Mouse (Mus musculus) brain, embryonic 18.5 days (tissue): Measurements from ENCODE around the gene Sh3yl1.

Experiments used
- DNase-seq: peaks from one replicate; pipeline ENCODE4 v3.0.0-alpha.2; 2012; ENCODE audit warnings: low read depth, low spot score

The Sh3yl1 gene

GRCm38 (mm10) chr12:30911261-30912047 lies at the start of gene Sh3yl1, which contains the start of gene Acp1:
Sh3yl1 (plus strand) TSS chr12:30911668.
Acp1 (minus strand) TSS chr12:30911589.
- DNase-seq, result peak; percentile 84

- no peak for DNase-seq
These were observed 47.1 kb upstream of the Sh3yl1 start for GRCm38 (mm10) chr12:30864347-30864746.

- no peak for DNase-seq
These were observed 45.7 kb upstream of the Sh3yl1 start for GRCm38 (mm10) chr12:30865781-30866180.

- no peak for DNase-seq
These were observed 32.0 kb upstream of the Sh3yl1 start for GRCm38 (mm10) chr12:30879447-30879846.

GRCm38 (mm10) chr12:30883592-30883985 lies 27.9 kb upstream of the Sh3yl1 start:
- no peak for DNase-seq

GRCm38 (mm10) chr12:30883986-30884621 lies 27.4 kb upstream of the Sh3yl1 start, which contains the start of gene Alkal2:
Alkal2 (plus strand) TSS chr12:30884322.
- DNase-seq, result no peak

GRCm38 (mm10) chr12:30884622-30885230 lies 26.7 kb upstream of the Sh3yl1 start:
- no peak for DNase-seq

- DNase-seq, result no peak
These were observed 25.6 kb upstream of the Sh3yl1 start for GRCm38 (mm10) chr12:30885891-30886290.

- no peak for DNase-seq
These were observed 23.5 kb upstream of the Sh3yl1 start for GRCm38 (mm10) chr12:30888003-30888402.

- DNase-seq, result peak; percentile 45
These were observed 21.4 kb upstream of the Sh3yl1 start for GRCm38 (mm10) chr12:30890067-30890466.

- DNase-seq, result no peak
These were observed 20.0 kb upstream of the Sh3yl1 start for GRCm38 (mm10) chr12:30891438-30891837.

GRCm38 (mm10) chr12:30897039-30897438 lies 14.4 kb upstream of the Sh3yl1 start:
- no peak for DNase-seq

- DNase-seq, result no peak
These were observed 2.8 kb upstream of the Sh3yl1 start for GRCm38 (mm10) chr12:30908658-30909057.

GRCm38 (mm10) chr12:30909881-30910280 lies 1.6 kb upstream of the Sh3yl1 start:
- no peak for DNase-seq

GRCm38 (mm10) chr12:30910860-30911259 lies 608 bp upstream of the Sh3yl1 start:
- DNase-seq, result no peak

- no peak for DNase-seq
These were observed 547 bp downstream of the Sh3yl1 start for GRCm38 (mm10) chr12:30912048-30912381.

GRCm38 (mm10) chr12:30912840-30913239 lies 1.4 kb downstream of the Sh3yl1 start:
- no peak for DNase-seq

GRCm38 (mm10) chr12:30922401-30922800 lies 10.9 kb downstream of the Sh3yl1 start:
- DNase-seq, result no peak

- DNase-seq, result no peak
These were observed 16.7 kb downstream of the Sh3yl1 start for GRCm38 (mm10) chr12:30928182-30928581.

GRCm38 (mm10) chr12:30933299-30933698 lies 21.8 kb downstream of the Sh3yl1 start:
- DNase-seq, result no peak

- DNase-seq, result no peak
These were observed 25.4 kb downstream of the Sh3yl1 start for GRCm38 (mm10) chr12:30936899-30937298.
